Mouse (Mus musculus): ENCODE data around the gene Ttyh2. TPM values are rescaled to one million over a fixed set of nuclear protein-coding genes. Genes with fewer than 3 reads are reported as not detected.
A peak's percentile ranks its signal among the peaks of the same experiment; 100 is the strongest.
"Not testable (repeated sequence)": the region's sequence is repeated elsewhere in the genome, so short reads cannot be mapped to it uniquely, and the experiment has no call there.

Ttyh2 gene
- polyA plus RNA-seq, 1 experiment from 2014 or later: 20.0 TPM

DNA sequence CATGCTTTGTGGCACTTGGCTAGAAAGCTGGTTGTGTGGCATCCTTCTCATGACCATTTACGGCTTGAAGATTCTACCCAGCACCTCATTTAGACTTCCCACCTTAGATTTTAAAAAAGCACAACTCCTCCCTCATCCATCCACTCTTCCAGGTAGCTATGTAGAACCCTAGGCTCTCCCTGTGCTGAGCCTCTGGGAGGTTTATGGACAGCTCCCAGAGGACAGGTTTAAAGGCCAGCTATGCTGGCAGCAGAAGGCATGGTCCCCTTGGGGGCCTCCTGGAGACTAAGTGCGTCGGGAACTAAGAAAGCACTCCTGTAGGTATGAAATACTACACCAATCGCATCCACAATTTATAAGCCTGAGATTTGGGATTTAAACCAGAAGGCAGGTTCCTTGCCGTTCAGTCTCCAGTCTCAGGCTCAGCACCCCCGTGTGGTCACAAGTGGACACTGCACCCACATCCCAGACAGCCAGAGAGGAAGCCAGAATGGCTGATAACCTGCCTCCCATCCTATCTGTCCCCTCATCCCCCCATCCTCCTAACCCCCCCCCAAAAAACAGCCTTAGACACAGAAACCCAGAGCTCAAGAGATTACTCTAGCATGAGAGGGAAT is 12.4 kb upstream of the Ttyh2 start:
- WGBS: 19% methylated on average over 6 of the region's 6 CpGs
- no peak for ATAC-seq (ENCODE audit: low FRiP score, low read depth)
- no peak overlapping the region for H3K9ac ChIP-seq

DNA sequence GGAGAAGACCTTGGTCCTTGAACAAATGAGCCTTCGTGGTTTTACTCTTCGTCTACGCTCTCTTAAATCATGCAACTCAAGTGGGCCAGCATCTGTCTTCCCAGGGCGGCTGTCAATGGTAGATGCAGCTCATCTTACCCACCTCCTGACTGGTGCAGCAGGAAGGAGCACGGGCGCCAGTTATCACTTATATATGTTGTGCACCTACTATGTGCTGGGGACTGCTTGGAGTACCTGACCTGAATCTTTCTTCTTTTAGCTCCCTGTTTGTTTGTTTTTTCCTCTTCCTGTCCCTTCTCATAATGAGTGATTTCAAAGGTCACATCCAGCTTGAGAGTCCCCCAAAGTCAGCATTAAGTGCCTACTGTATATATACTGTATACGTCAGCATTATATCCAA is 11.1 kb upstream of the Ttyh2 start:
- Histone ChIP-seq H3K27me3 (peaks cover 12% of the 10 kb centered on the region; the same call in 1 of the 2 replicates), H3K4me1 (no peaks in the 10 kb centered on the region), H3K36me3 (no peaks in the 10 kb centered on the region), H3K27ac (no peak overlapping the region), H3K9ac (no peak overlapping the region), H3K4me2 (replicated peaks) (no peak overlapping the region), H3K4me3 (no peak overlapping the region), H3K9me3 (no peaks in the 10 kb centered on the region)
- 79% methylated on average over 7 of the region's 7 CpGs for WGBS
- no peak for ATAC-seq (ENCODE audit: low FRiP score, low read depth)

More for the DNA sequence above, 12.4 kb upstream of the Ttyh2 start:
- H3K9me3 ChIP-seq: no peaks in the 10 kb centered on the region
- no peak overlapping the region for H3K27ac ChIP-seq
- no peaks in the 10 kb centered on the region for H3K36me3 ChIP-seq
- H3K4me2 ChIP-seq (replicated peaks): no peak overlapping the region
- H3K4me3 ChIP-seq: no peak overlapping the region
- H3K4me1 ChIP-seq: no peaks in the 10 kb centered on the region
- peaks cover 12% of the 10 kb centered on the region; the same call in 1 of the 2 replicates for H3K27me3 ChIP-seq

DNA sequence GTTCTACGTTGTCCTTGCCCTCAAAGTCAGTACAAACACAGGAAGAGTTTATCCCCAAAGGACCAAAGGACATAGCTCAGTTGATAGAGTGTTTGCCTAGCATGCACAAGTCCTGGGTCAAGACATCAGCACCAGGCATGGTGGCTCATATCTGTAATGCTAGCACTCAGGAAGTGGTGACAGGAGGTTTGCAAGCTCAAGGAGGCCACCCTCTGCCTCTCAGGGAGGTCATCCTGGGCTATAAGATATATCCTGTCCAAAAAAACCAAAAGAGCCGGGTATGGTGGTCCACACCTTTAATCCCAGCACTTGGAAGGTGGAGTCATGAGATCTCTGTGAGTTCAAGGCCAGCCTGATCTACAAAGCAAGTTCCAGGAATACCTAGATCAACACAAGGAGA is 9.8 kb upstream of the Ttyh2 start:
- ATAC-seq (ENCODE audit: low FRiP score, low read depth): no peak
- Histone ChIP-seq H3K27ac (no peak overlapping the region), H3K36me3 (peaks cover 6% of the 10 kb centered on the region), H3K4me2 (replicated peaks) (no peak overlapping the region), H3K4me1 (peaks cover 12% of the 10 kb centered on the region), H3K4me3 (no peak overlapping the region), H3K9me3 (no peaks in the 10 kb centered on the region), H3K9ac (no peak overlapping the region), H3K27me3 (peaks cover 12% of the 10 kb centered on the region; the same call in 1 of the 2 replicates)
- 71% methylated on average over 2 of the region's 2 CpGs for WGBS

DNA sequence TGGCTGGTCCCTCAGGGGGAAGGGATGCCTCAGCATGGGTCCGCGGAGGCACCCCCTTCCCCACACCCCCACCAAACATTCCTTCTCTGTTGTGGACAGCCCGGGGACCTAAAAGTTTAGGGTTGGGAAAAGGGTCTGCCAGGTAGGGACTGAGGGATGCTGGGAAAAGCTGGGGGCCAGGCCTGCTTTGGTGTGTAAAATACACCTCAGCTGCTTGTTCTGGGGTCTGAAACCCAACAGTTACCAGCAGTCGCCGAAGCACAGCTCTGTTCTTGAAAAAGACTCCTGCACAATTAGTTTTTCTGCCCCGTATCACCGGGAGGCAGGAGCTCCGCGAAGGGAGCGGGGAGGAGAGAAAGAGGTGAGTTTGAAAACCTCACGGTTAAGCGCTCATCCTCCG is 8.4 kb upstream of the Ttyh2 start:
- ATAC-seq (ENCODE audit: low FRiP score, low read depth): no peak

DNA sequence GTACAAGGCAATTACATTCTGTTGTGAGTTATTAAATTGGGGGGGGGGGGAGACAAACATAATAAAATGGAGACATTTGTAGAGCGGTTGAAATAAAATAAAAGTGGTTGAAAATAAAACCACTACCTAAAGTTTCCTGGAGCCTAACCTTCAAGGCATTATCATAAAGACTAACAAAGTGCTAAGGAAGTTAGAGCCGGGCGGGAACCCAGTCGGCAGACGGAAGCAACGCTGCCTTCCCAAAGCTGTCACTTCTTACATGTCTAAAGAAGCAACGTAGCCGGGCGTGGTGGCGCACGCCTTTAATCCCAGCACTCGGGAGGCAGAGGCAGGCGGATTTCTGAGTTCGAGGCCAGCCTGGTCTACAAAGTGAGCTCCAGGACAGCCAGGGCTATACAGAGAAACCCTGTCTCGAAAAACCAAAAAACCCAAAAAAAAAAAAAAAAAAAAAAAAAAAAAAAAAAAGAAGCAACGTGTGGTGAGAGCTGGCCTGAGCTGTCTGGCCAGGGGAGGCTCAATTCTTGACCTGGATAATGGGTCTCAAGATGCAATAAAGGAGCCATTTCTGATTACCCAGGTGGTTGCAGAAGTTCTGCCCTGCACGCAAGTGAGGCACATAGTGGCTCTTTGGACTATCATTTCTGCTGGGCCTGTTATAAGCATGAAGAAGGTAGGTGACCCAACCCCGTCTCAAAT is 7.8 kb upstream of the Ttyh2 start:
- Histone ChIP-seq H3K9ac (no peak overlapping the region), H3K4me3 (no peak overlapping the region), H3K27ac (no peak overlapping the region), H3K36me3 (peaks cover 25% of the 10 kb centered on the region), H3K4me1 (peaks cover 21% of the 10 kb centered on the region), H3K27me3 (peaks cover 12% of the 10 kb centered on the region; the same call in 1 of the 2 replicates), H3K9me3 (no peaks in the 10 kb centered on the region), H3K4me2 (replicated peaks) (no peak overlapping the region)
- no peak for ATAC-seq (ENCODE audit: low FRiP score, low read depth)
- 46% methylated on average over 17 of the region's 18 CpGs for WGBS

More for the DNA sequence above, 8.4 kb upstream of the Ttyh2 start:
- H3K27me3 ChIP-seq: peaks cover 12% of the 10 kb centered on the region; the same call in 1 of the 2 replicates
- H3K27ac ChIP-seq: no peak overlapping the region
- peak overlapping the region; percentile 19; the same call in 1 of the 2 replicates for H3K9ac ChIP-seq
- peaks cover 19% of the 10 kb centered on the region for H3K36me3 ChIP-seq
- H3K4me3 ChIP-seq: no peak overlapping the region
- peaks cover 20% of the 10 kb centered on the region for H3K4me1 ChIP-seq
- H3K9me3 ChIP-seq: no peaks in the 10 kb centered on the region
- 12% methylated on average over 13 of the region's 13 CpGs for WGBS
- H3K4me2 ChIP-seq (replicated peaks): no peak overlapping the region

DNA sequence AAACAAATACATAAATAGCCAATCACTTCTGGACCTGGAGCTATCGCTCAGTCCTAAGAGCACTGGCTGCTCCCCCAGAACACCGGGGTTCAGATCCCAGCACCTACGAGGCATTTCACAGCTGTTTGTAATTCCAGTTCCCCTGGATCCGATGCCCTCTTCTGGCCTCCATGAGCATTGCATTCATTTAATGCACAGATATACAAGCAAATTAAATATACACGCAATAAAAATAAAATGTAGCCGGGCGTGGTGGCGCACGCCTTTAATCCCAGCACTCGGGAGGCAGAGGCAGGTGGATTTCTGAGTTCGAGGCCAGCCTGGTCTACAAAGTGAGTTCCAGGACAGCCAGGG is 7.3 kb upstream of the Ttyh2 start:
- H3K4me2 ChIP-seq (replicated peaks); ATAC-seq (ENCODE audit: low FRiP score, low read depth); H3K4me3 ChIP-seq; H3K9me3 ChIP-seq; H3K9ac ChIP-seq; H3K27ac ChIP-seq: not testable (repeated sequence)
- peaks cover 12% of the 10 kb centered on the region; the same call in 1 of the 2 replicates for H3K27me3 ChIP-seq
- H3K36me3 ChIP-seq: peaks cover 30% of the 10 kb centered on the region
- WGBS: 23% methylated on average over 11 of the region's 11 CpGs
- H3K4me1 ChIP-seq: peaks cover 24% of the 10 kb centered on the region

DNA sequence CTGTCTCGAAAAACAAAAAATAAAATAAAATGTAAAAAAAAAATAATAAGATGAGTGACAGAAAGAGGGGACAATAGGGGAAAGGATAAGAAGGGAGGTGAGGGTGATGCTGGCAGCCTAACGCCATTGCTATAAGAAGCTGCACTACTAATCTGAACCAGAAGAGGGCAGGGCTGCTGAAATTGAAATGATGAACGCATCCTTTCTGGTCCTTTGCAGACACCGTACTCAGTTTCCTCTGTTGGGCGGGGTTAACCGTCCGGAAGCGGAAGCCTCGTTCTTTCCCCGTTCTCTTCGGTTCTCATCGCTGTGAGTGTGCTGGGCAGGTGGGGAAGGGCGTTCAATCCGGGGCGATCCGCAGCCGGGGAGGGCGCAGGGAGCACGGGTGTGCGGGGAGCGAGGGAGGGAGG is 6.9 kb upstream of the Ttyh2 start, which contains the start of gene Rpl38:
Rpl38 (plus strand) TSS at position 224 of the 410 bp plus-strand sequence.
- Histone ChIP-seq H3K4me1 (peaks cover 24% of the 10 kb centered on the region), H3K9ac (peak within 1 kb of the TSS; percentile 94), H3K9me3 (no peaks in the 10 kb centered on the region), H3K27ac (peak within 1 kb of the TSS; percentile 94), H3K4me3 (peak within 1 kb of the TSS; percentile 92), H3K27me3 (peaks cover 12% of the 10 kb centered on the region; the same call in 1 of the 2 replicates), H3K4me2 (replicated peaks) (peak within 1 kb of the TSS; percentile 92), H3K36me3 (peaks cover 34% of the 10 kb centered on the region)
- peak; percentile 80 for ATAC-seq (ENCODE audit: low FRiP score, low read depth)
- 0% methylated on average over 19 of the region's 21 CpGs for WGBS

DNA sequence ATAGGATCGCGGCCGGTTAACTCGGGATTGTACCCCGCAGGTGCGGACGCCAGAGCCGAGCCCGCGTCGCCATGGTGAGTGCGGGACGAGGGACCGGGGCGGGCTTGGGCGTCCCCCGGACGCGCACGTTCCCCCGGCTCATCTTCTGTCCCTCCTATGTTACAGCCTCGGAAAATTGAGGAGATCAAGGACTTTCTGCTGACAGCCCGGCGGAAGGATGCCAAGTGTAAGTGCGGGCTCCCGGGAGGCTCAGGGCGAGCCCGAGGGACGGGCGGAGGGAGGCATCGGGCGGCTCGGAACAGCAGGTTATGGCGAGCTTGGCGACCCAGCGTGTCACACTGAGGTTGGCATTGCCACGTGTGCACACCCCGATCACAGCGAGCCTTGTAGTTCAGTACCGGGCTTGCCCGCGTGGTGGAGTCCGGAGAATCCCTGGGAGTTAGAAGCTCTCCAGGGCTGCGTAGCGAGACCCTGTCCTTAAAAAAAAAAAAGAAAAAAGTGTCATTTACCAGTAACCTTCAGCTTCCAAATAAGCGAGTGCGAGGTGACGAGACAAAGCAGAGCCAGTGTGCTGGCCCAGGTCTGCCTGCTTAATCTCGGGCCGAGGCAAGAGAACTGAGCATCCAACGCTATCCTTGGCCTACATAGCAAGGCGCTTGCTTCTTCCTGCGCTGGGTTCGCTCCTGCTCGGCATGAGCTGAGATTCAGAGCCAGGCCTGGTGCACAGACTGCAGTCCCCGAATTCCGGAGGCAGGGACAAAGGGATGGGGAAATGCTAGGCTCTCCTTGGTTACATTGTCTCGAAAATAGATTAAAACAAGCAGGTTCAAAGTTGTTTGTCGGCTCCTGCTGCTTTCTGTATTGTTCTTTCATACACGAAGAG is 6.2 kb upstream of the Ttyh2 start:
- under 1% methylated on average over 60 of the region's 60 CpGs for WGBS
- Histone ChIP-seq H3K4me2 (replicated peaks) (peak overlapping the region; percentile 92), H3K27me3 (peaks cover 12% of the 10 kb centered on the region; the same call in 1 of the 2 replicates), H3K4me1 (peaks cover 24% of the 10 kb centered on the region), H3K27ac (peak overlapping the region; percentile 94), H3K36me3 (peaks cover 41% of the 10 kb centered on the region), H3K9me3 (no peaks in the 10 kb centered on the region), H3K9ac (peak overlapping the region; percentile 94), H3K4me3 (peak overlapping the region; percentile 92)
- peak; percentile 75 for ATAC-seq (ENCODE audit: low FRiP score, low read depth)

DNA sequence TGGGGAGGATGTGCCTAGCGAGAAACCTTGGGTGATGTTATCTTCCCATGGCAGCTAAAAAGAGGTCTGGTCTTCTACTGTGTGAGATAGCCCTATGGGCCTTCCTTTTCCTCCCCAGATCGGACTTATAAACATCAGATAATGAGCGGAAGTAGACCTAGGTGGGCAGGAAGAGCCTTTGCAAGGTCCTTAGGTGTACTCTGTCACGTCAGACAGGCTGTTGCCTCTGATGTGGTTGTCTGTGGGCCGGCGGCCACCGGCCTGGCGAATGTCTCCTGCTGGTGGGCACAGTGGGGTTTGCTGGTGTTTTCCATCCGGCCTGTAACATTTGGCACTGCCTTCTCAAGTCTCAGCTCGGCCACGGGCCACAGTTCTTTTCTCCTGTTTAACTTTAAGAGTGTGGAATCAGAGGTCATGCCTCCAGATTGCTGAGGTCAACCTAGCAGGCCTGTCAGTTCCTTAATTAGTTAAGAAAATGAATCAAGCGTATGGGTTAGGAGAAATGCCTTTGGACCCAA is 5.5 kb upstream of the Ttyh2 start:
- Histone ChIP-seq H3K27me3 (peaks cover 11% of the 10 kb centered on the region; the same call in 1 of the 2 replicates), H3K27ac (peak overlapping the region; percentile 94), H3K4me3 (peak overlapping the region; percentile 92), H3K4me1 (peaks cover 24% of the 10 kb centered on the region), H3K9me3 (no peaks in the 10 kb centered on the region), H3K4me2 (replicated peaks) (peak overlapping the region; percentile 92), H3K36me3 (peaks cover 45% of the 10 kb centered on the region), H3K9ac (peak overlapping the region; percentile 94)
- 14% methylated on average over 12 of the region's 12 CpGs for WGBS
- no peak for ATAC-seq (ENCODE audit: low FRiP score, low read depth)

DNA sequence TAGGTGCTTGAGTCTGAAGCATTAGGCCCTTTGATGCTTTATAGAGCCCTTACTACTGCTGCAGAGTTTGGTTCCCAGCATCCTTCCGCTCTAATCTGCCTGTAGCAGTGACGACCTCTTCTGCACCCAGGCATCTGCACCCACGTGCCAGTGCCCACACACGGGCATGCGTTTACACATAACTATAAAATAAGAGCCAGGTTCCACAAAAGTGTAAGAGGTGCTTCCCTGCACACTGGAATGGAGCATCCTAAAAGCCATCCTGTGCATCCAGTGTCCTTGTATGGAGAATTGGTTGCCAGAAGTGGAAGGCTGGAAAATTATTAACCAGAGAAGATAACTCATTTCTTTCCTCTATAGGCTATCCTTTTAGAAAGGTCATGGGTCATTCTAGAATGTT is 4.1 kb upstream of the Ttyh2 start:
- no peak overlapping the region for H3K9ac ChIP-seq

DNA sequence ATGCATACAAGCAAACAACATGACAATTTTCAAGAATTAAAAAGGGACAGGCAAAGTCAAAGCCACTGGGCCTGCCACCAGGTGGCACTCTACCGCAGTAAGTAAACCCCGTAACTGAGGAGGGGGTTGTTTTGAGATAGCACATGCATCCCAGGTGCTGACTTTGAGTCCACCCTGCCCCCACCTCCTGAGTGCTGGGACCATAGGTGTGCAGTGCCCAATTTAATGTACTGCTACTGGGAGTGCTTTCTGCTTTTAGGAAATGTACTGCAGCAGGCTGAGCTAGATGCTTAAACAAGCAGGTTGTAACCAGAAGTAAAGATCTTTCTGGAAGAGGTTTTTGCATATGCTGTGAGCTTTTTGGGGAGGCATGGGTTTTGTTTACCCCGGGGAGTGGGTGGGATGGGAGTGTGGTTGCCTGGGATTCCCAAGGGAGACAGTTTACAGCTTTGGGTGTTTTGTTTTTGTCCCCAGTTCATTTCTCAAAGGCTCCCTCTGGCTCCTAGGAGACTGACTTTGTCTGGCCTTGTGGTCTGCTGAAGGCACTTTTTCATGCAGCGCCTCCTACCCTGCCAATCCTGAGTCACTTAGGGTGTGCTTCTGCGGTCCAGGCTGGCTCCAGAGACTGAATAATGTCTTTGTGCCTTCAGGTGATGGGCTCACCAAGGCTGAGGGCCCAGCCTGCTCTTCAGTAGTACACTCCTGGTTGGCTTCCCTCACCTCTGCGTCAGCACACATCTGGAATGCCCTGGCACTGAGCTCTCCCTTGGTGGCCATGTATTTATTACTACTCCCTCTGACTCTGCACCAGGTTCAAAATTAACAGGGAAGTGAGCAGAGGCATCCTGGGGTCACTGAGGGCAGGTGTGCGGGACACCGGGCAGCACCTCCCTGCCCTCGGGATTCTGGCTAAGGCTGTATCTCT is 2.2 kb upstream of the Ttyh2 start:
- Histone ChIP-seq H3K4me1 (peaks cover 48% of the 10 kb centered on the region), H3K4me2 (replicated peaks) (no peak overlapping the region), H3K4me3 (no peak overlapping the region), H3K9ac (no peak overlapping the region), H3K27ac (no peak overlapping the region), H3K9me3 (no peaks in the 10 kb centered on the region), H3K27me3 (0 out of 2 replicates have a peak, but pooled peaks cover 5% of the 10 kb centered on the region), H3K36me3 (peaks cover 45% of the 10 kb centered on the region)
- no peak for ATAC-seq (ENCODE audit: low FRiP score, low read depth)
- 66% methylated on average over 9 of the region's 9 CpGs for WGBS

More for the DNA sequence above, 4.1 kb upstream of the Ttyh2 start:
- 88% methylated on average over 5 of the region's 5 CpGs for WGBS
- Histone ChIP-seq H3K4me2 (replicated peaks) (0 out of 2 replicates have a peak overlapping the region, but pooled peaks have one; percentile 92), H3K27ac (no peak overlapping the region), H3K4me1 (peaks cover 34% of the 10 kb centered on the region), H3K36me3 (peaks cover 45% of the 10 kb centered on the region), H3K27me3 (0 out of 2 replicates have a peak, but pooled peaks cover 4% of the 10 kb centered on the region), H3K4me3 (no peak overlapping the region), H3K9me3 (no peaks in the 10 kb centered on the region)
- ATAC-seq (ENCODE audit: low FRiP score, low read depth): no peak

Measured in limb, embryonic 13.5 days (tissue).